Mouse (Mus musculus) intestine, embryonic 15.5 days (tissue): ENCODE data around the gene Scgb2b20. TPM values are rescaled to one million over a fixed set of nuclear protein-coding genes. Genes with fewer than 3 reads are reported as not detected.
"Not testable (repeated sequence)": the region's sequence is repeated elsewhere in the genome, so short reads cannot be mapped to it uniquely, and the experiment has no call there.

ENCODE experiments used
- ATAC-seq: fragments of 200-750 bp; cut with Nextera tagmentation; 2 replicates; pipeline ENCODE4 v1.8.0; 2017; ENCODE audit warnings: moderate TSS enrichment, moderate library complexity
- H3K27ac ChIP-seq: fragments of 300-500 bp; sonication (generic); 2 replicates; pipeline ENCODE4 v1.5.1; 2015; ENCODE audit warnings: mild to moderate bottlenecking, inconsistent platforms
- H3K27me3 ChIP-seq: fragments of 300-500 bp; sonication (generic); replicated peaks from 2 replicates; pipeline ENCODE4 v1.6.1; 2015; ENCODE audit warnings: inconsistent platforms
- H3K36me3 ChIP-seq: fragments of 300-500 bp; sonication (generic); 2 replicates; pipeline ENCODE4 v1.6.1; 2015; ENCODE audit warnings: inconsistent platforms
- H3K4me1 ChIP-seq: fragments of 300-500 bp; sonication (generic); replicated peaks from 2 replicates; pipeline ENCODE4 v1.6.1; 2015; ENCODE audit warnings: inconsistent platforms
- H3K4me2 ChIP-seq: fragments of 300-500 bp; sonication (generic); replicated peaks from 2 replicates; pipeline ENCODE4 v1.6.1; 2015; ENCODE audit warnings: mild to moderate bottlenecking, inconsistent platforms
- H3K4me3 ChIP-seq: fragments of 300-500 bp; sonication (generic); replicated peaks from 2 replicates; pipeline ENCODE4 v1.5.1; 2015; ENCODE audit warnings: inconsistent platforms
- H3K9ac ChIP-seq: fragments of 300-500 bp; sonication (generic); 2 replicates; pipeline ENCODE4 v1.6.1; 2015; ENCODE audit warnings: inconsistent platforms
- H3K9me3 ChIP-seq: fragments of 300-500 bp; sonication (generic); 2 replicates; pipeline ENCODE4 v1.6.1; 2016; ENCODE audit warnings: inconsistent platforms
- WGBS: fragments of 180-500 bp; shearing (Covaris S2); methylation state at CpG from one replicate; pipeline ENCODE4 v1.1.7; 2015; 5-methylcytosine and 5-hydroxymethylcytosine counted together
- polyA plus RNA-seq: library from polyadenylated mRNA; unstranded; fragments of >200 nt; fragmentation: Nextera tagmentation; extraction: Ambion mirVana; gene quantifications from 2 replicates; pipeline ENCODE4 v1.2.1, GENCODE M21; 2015

The Scgb2b20 gene
- not detected in 2 replicates for polyA plus RNA-seq

- H3K36me3 ChIP-seq, H3K4me2 ChIP-seq, H3K27me3 ChIP-seq, H3K9me3 ChIP-seq, H3K9ac ChIP-seq, H3K27ac ChIP-seq, H3K4me1 ChIP-seq, ATAC-seq, H3K4me3 ChIP-seq: not testable (repeated sequence)
- WGBS = 87% methylated on average over 2 of the region's 2 CpGs
These were observed at the start of gene Scgb2b20 for GRCm38 (mm10) chr7:33366222-33366621. Gene Scgb2b20 (minus strand): TSS chr7:33366322.

- not testable (repeated sequence) for H3K4me1 ChIP-seq, H3K9me3 ChIP-seq, H3K4me2 ChIP-seq, ATAC-seq, H3K27me3 ChIP-seq, H3K36me3 ChIP-seq, H3K27ac ChIP-seq, H3K9ac ChIP-seq, H3K4me3 ChIP-seq
- WGBS = 47% methylated on average over 1 of the region's 1 CpGs
These were observed 43.6 kb upstream of the Scgb2b20 start for GRCm38 (mm10) chr7:33409681-33410080.

- Histone ChIP-seq H3K36me3 (no peaks in the 10 kb centered on the region), H3K9me3 (0 out of 2 replicates have a peak, but pooled peaks cover 2% of the 10 kb centered on the region), H3K4me2 (no peak overlapping the region), H3K9ac (no peak overlapping the region), H3K4me3 (no peak overlapping the region), H3K27me3 (no peaks in the 10 kb centered on the region), H3K27ac (no peak overlapping the region), H3K4me1 (no peaks in the 10 kb centered on the region)
- ATAC-seq = no peak
- WGBS = 79% methylated on average over 1 of the region's 1 CpGs
These were observed 35.5 kb upstream of the Scgb2b20 start for GRCm38 (mm10) chr7:33401650-33402049.

GRCm38 (mm10) chr7:33399749-33400148 is 33.6 kb upstream of the Scgb2b20 start:
- not testable (repeated sequence) for H3K4me3 ChIP-seq, H3K9me3 ChIP-seq, H3K4me2 ChIP-seq, H3K4me1 ChIP-seq, H3K36me3 ChIP-seq, H3K27ac ChIP-seq, H3K9ac ChIP-seq, H3K27me3 ChIP-seq, ATAC-seq

GRCm38 (mm10) chr7:33372934-33373333 is 6.8 kb upstream of the Scgb2b20 start, which contains the start of gene Scgb1b20:
Gene Scgb1b20 (plus strand): TSS chr7:33373234.
- not testable (repeated sequence) for H3K4me3 ChIP-seq, H3K36me3 ChIP-seq, H3K4me2 ChIP-seq, ATAC-seq, H3K4me1 ChIP-seq, H3K9ac ChIP-seq, H3K9me3 ChIP-seq, H3K27ac ChIP-seq, H3K27me3 ChIP-seq
- 81% methylated on average over 4 of the region's 4 CpGs for WGBS

Other genes with a start within 250 kb of the Scgb2b20 start
- gene Scgb2b18, start 192.5 kb downstream of the Scgb2b20 start, polyA plus RNA-seq = not detected in 2 replicates
- not detected in 2 replicates for gene Scgb1b18, start 180.8 kb downstream of the Scgb2b20 start, polyA plus RNA-seq
- not detected in 2 replicates for gene Scgb2b19, start 86.0 kb downstream of the Scgb2b20 start, polyA plus RNA-seq
- gene Scgb1b19, start 79.0 kb downstream of the Scgb2b20 start, polyA plus RNA-seq = not detected in 2 replicates
- gene Scgb1b20, start 6.9 kb upstream of the Scgb2b20 start, polyA plus RNA-seq = not detected in 2 replicates
- not detected in 2 replicates for gene Scgb2b21, start 154.1 kb upstream of the Scgb2b20 start, polyA plus RNA-seq